Mouse (Mus musculus) olfactory bulb, adult 2 months (tissue): ENCODE data around the gene Cd81. TPM values are rescaled to one million over a fixed set of nuclear protein-coding genes. Genes with fewer than 3 reads are reported as not detected.
A peak's percentile ranks its signal among the peaks of the same experiment; 100 is the strongest.

ENCODE experiments used
- H3K27ac ChIP-seq: fragments of 200-500 bp; 2 replicates; pipeline ENCODE4 v1.5.1; 2012; ENCODE audit warnings: low read depth, low read length; ENCODE audit not compliant: insufficient read depth
- H3K4me1 ChIP-seq: fragments of 200-500 bp; 2 replicates; pipeline ENCODE4 v1.6.1; 2012; ENCODE audit warnings: low read length; ENCODE audit not compliant: control insufficient read depth, insufficient read depth
- H3K4me3 ChIP-seq: fragments of 200-500 bp; 2 replicates; pipeline ENCODE4 v1.5.1; 2012; ENCODE audit warnings: mild to moderate bottlenecking, low read depth, low read length, moderate library complexity; ENCODE audit not compliant: insufficient read depth
- CTCF ChIP-seq: fragments of 200-500 bp; IDR thresholded peaks from 2 replicates; pipeline ENCODE4 v1.5.1; 2012; ENCODE audit warnings: low read depth, mild to moderate bottlenecking, low read length, moderate library complexity; ENCODE audit not compliant: insufficient read depth
- POLR2A ChIP-seq: fragments of 200-500 bp; IDR thresholded peaks from 2 replicates; pipeline ENCODE4 v1.6.1; 2012; ENCODE audit warnings: mild to moderate bottlenecking, low read depth, low read length, moderate library complexity; ENCODE audit not compliant: insufficient read depth
- WGBS: fragments of 180-500 bp; shearing (Covaris S2); methylation state at CpG from one replicate; pipeline ENCODE4 v1.1.7; 2018; 5-methylcytosine and 5-hydroxymethylcytosine counted together
- polyA plus RNA-seq: library from polyadenylated mRNA; stranded (reverse); fragments of >200 nt; gene quantifications from 2 replicates; pipeline ENCODE4 v1.2.4, GENCODE M21; 2012; ENCODE audit warnings: low replicate concordance; ENCODE audit not compliant: missing spikeins, insufficient read depth, insufficient read length

The Cd81 gene
- polyA plus RNA-seq, 1 experiment: not detected

DNA sequence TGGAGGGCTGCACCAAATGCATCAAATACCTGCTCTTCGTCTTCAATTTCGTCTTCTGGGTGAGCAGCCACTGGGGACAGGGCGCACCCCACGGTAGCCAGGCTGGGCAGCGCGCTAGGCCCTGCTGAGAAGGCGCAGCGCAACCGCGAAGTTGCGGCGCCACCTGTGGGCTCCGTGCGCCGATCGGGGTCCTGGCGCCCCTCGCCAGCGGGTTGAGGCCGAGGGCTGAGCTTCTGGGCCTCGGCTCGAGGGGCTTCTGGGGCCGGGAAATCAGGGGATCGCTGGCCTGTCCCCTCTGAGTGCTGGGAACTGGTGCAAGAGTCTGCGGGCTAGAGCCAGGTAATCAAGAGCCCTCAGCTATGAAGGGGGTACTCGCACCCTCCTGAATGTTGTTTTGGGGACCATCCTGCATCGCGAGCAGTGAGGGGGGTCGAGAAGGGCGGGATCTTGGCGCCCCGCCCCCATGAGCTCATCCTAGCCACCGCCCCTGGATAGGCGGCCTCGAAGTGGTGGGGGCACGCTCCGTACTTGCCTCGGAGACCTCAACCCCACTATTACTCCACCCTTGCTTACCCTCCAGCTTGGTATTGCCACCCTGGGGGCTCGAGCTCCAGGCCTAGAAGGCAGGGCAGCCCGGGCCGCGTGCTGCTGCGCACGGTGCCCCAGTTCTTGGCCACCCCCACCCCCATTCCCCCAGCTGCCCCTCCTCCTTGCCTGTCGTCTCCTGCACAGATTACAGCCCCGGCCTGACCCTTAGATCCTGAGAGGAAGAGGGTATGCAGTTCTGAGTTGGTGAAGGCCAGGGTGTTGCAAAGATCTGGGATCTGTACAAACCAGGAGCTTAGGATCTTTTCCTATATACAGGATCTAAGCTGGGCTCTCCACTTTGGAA lies 715 bp downstream of the Cd81 start:
- under 1% methylated on average over 46 of the region's 46 CpGs for WGBS
- Histone ChIP-seq H3K27ac (peak overlapping the region; percentile 79), H3K4me1 (peaks cover 40% of the 10 kb centered on the region), H3K4me3 (peak overlapping the region; percentile 68)
- no peak for TF ChIP-seq POLR2A
- TF ChIP-seq CTCF: no peak

DNA sequence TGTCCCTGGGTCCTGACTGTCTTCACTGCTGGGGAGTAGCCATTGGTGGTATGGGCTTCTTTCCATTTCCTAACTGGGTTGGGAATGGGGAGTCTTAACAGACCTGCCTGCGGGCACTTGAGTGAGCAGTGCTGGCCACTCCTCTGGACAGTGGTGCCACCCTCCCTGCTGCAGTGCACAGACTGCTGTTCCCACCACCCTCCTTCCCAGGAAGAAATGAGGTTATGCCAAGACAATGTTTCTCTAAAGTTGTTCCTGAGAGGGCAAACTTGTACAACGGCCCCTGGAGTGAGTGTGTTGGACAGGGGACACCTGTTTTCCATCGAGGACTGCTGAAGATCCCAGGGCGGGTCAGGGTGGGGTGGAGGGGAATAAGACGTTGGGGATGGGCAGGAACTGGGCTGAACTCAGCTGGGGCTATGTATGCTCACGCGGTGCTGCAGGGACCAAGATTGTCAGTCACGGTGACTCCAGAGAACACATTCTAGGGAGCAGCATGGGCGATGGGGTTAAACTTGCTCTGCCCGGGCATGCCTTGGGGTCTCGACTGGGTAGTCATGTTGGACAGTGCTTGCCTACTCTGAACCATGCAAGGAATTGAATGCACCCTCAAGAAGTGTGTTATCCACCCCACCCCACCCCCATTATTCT lies 1.5 kb downstream of the Cd81 start:
- Histone ChIP-seq H3K27ac (0 out of 2 replicates have a peak overlapping the region, but pooled peaks have one; percentile 40), H3K4me3 (peak overlapping the region; percentile 68), H3K4me1 (peaks cover 47% of the 10 kb centered on the region)
- TF ChIP-seq CTCF: no peak
- TF ChIP-seq POLR2A: no peak
- 19% methylated on average over 11 of the region's 11 CpGs for WGBS

DNA sequence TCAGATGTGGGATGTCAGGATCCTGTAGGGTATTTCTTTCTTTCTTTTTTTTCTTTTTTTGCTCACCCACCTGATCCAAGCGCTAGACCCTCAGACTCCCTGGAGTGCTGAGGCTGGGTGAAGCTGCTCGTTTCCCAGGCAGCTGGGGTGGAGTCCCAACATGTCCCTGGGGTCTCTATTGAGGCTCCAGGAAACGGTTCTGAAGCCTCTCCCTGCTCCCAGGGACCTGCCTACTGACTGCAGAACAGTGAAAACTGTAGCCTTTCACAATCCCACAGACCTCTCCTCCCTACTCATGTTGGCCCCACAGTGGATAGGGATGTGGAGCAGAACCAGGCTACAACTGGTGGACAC lies 2.0 kb downstream of the Cd81 start:
- peaks cover 50% of the 10 kb centered on the region for H3K4me1 ChIP-seq
- 17% methylated on average over 3 of the region's 3 CpGs for WGBS
- peak overlapping the region; percentile 68 for H3K4me3 ChIP-seq
- TF ChIP-seq CTCF (no peak), POLR2A (no peak)
- no peak overlapping the region for H3K27ac ChIP-seq

DNA sequence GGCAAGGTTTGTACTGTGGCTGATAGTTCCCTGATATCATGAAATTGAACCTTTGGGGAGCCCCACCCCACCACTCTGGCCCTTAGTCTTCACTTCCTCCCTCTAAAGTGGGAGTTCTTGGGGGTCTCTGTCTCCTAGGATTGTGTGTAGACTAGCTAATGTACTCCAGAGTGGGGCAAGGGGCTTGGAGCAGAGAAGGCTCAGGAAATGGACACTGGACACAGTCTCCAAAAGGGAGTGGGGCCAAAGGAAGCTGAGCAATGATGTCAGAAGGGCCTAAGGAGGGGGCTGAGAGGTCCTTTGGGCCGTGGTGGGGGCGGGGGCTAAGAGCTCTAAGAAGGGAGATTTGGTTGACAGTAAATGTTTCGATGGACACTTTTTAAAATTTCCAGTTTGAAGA lies 2.5 kb downstream of the Cd81 start:
- TF ChIP-seq POLR2A (no peak), CTCF (no peak)
- Histone ChIP-seq H3K4me3 (peak overlapping the region; percentile 68; the same call in 1 of the 2 replicates), H3K4me1 (peaks cover 50% of the 10 kb centered on the region), H3K27ac (no peak overlapping the region)
- WGBS: 69% methylated on average over 3 of the region's 3 CpGs

DNA sequence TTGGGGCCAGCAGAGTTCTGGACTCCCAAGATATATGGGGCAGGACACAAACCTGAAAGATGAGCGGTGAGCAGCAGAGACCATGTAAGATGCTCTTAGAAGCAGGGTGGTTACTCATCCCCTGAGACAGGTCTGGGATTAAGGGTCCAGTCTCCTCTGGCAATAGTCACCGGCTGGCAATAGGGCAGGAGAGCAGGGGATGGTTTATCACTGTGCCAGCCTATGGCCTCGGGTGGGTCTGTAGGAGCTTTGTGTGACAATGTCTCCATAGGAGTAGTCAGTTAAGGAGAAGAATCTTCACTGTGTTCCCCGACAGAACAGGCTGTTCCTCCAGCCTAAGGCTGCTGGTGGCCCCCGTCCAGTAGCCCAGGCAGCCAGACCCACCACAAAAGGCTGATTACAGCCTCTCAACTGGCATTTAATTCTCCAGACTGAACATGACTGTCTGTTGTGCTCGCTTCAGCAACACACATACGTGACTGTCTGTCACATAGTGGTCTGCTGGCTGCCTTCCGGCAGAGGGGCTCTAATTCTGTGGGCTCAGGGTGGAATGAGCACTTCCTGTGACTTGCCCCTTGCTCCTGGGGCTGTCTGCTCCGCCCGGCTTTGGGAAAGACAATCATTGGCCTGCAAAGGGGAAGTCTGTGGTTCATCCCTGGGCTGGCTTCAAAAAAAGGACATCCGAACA lies 3.1 kb downstream of the Cd81 start:
- no peak for TF ChIP-seq CTCF
- no peak for TF ChIP-seq POLR2A
- 47% methylated on average over 11 of the region's 11 CpGs for WGBS
- Histone ChIP-seq H3K4me1 (peaks cover 56% of the 10 kb centered on the region), H3K27ac (peak overlapping the region; percentile 29; the same call in 1 of the 2 replicates), H3K4me3 (peak overlapping the region; percentile 10; the same call in 1 of the 2 replicates)

DNA sequence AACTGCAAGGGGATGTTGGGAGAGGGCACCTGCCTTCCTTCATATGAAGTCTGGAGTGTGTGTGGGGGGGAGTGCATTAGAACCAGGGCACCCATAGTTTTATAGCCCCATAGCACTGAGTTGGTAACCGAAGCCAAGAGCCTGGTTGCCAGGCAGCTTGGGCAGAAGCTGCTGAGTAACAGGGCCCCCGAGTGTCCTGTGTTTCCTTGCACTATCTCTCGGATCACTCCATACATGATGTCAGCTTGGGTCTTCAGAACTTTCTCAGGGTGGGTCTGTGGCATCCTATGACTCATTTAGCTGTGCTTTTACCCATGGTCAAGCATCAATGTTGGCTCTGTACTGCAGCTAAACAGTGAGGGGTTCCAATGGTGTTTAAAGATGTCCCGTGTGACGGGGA lies 4.5 kb downstream of the Cd81 start:
- H3K4me3 ChIP-seq: no peak overlapping the region
- H3K4me1 ChIP-seq: peaks cover 63% of the 10 kb centered on the region
- H3K27ac ChIP-seq: no peak overlapping the region
- WGBS: 79% methylated on average over 5 of the region's 5 CpGs
- no peak for TF ChIP-seq CTCF
- no peak for TF ChIP-seq POLR2A

DNA sequence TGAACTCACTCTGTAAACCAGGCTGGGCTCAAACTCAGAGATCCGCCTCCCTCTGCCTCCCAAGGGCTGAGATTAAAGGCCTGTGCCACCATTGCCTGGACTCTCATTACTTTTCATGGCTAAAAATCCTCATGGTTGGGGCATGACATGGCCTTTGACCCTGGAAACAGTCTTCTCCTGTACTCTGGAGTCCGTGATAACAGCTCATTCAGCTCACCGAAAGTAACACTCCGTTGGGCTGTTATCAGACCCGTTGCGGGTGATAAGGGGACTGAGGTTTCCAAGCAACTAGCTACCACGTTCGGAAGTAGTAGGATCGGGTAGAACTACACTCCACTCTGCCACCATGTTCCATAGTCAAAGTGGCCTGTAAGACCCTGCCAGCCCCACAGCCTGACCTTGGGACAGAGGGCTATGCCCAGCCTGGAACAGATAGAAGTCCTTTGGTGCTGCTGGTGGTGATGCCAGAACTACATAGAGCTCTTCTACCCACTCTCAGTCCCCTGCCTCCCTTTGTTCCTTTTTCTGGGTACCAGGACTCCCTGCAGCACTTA lies 5.2 kb downstream of the Cd81 start:
- Histone ChIP-seq H3K4me3 (no peak overlapping the region), H3K27ac (no peak overlapping the region), H3K4me1 (peaks cover 64% of the 10 kb centered on the region)
- no peak for TF ChIP-seq CTCF
- TF ChIP-seq POLR2A: no peak
- 79% methylated on average over 9 of the region's 9 CpGs for WGBS

DNA sequence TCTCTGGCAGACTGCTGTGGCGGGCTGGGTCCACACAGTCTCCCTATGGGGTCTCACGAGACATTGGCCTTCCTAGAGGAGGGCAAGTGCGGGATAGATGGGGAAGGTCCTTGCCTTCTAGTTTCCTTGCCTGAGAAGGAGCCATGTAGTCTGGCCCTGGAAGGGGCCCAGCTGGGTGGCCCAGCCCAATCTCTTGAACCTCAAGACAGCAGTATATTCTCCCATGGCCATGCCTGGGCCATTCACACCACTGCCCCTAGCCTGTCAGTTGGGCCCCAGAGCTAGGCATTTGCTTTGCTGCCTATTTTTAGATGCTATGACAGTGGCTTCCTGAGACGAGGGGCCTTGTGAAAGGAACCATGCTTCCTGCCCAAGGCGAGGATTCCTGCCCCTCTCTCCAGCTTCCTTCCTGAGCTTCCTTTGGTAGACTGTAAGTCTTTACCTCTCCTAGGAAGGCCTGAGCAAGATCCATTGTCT lies 5.7 kb downstream of the Cd81 start:
- no peak for TF ChIP-seq CTCF
- TF ChIP-seq POLR2A: no peak

More for the DNA sequence above, 5.7 kb downstream of the Cd81 start:
- H3K4me1 ChIP-seq: peaks cover 64% of the 10 kb centered on the region
- no peak overlapping the region for H3K4me3 ChIP-seq
- 64% methylated on average over 5 of the region's 5 CpGs for WGBS
- no peak overlapping the region for H3K27ac ChIP-seq
